Mouse (Mus musculus) lung, adult 2 months (tissue): ENCODE results near the gene Tradd. TPM values are rescaled to one million over a fixed set of nuclear protein-coding genes. Genes with fewer than 3 reads are reported as not detected.

ENCODE experiments used
- DNase-seq: peaks from one replicate; pipeline ENCODE4 v3.0.0; 2022
- H3K4me1 ChIP-seq: fragments of 200-500 bp; 2 replicates; pipeline ENCODE4 v1.6.1; 2011; ENCODE audit warnings: low read length; ENCODE audit not compliant: control insufficient read depth, insufficient read depth
- H3K4me3 ChIP-seq: fragments of 200-500 bp; replicated peaks from 2 replicates; pipeline ENCODE3; 2011; ENCODE audit warnings: low read depth, mild to moderate bottlenecking, control low read depth, low read length; ENCODE audit errors: extremely low read depth
- CTCF ChIP-seq: fragments of 200-500 bp; IDR thresholded peaks from 2 replicates; pipeline ENCODE4 v1.5.1; 2011; ENCODE audit warnings: mild to moderate bottlenecking, low read length, control low read depth; ENCODE audit not compliant: insufficient read depth
- POLR2A ChIP-seq: fragments of 200-500 bp; IDR thresholded peaks from 2 replicates; pipeline ENCODE4 v1.6.1; 2011; ENCODE audit warnings: low read depth, mild to moderate bottlenecking, control low read depth, low read length, borderline replicate concordance; ENCODE audit errors: extremely low read depth
- WGBS: fragments of 180-500 bp; shearing (Covaris S2); methylation state at CpG from one replicate; pipeline ENCODE4 v1.1.7; 2018; 5-methylcytosine and 5-hydroxymethylcytosine counted together
- polyA plus RNA-seq: library from polyadenylated mRNA; depleted of rRNA; stranded (reverse); fragments of >200 nt; gene quantifications from 2 replicates; pipeline ENCODE4 v1.2.3, GENCODE M21; 2012; rRNA removed

The Tradd gene
- polyA plus RNA-seq, 1 experiment = 21.3 TPM

GRCm38 (mm10) chr8:105231503-105232320 lies 32.7 kb downstream of the Tradd start:
- 66% methylated on average over 12 of the region's 12 CpGs for WGBS

DNA sequence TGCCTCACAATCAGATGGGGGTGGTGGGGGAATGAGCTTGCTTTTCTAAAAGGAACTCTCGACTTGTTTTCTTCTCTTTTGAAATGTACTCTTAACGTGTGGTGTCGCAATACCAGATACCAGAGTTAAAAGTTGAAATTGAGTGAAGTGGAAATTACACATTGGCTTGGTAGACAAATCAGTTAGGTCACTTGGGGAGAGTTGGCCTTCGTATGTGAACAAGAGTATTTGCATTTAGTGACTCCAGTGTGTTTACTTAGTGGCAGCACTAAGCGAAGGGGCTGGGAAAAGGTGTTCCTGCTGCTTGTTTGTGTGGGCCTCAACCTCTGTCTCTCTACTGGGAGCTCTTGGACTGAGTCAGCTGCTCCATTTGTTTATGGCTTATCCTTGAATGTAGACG lies 38.5 kb downstream of the Tradd start:
- Histone ChIP-seq H3K4me3 (peak overlapping the region; percentile 84), H3K4me1 (peaks cover 7% of the 10 kb centered on the region)
- WGBS = 6% methylated on average over 6 of the region's 6 CpGs
- peak; percentile 46 for DNase-seq
- TF ChIP-seq CTCF = no peak
- no peak for TF ChIP-seq POLR2A

More at GRCm38 (mm10) chr8:105231503-105232320, 32.7 kb downstream of the Tradd start:
- Histone ChIP-seq H3K4me1 (peaks cover 11% of the 10 kb centered on the region), H3K4me3 (no peak overlapping the region)
- DNase-seq = no peak
- TF ChIP-seq CTCF (no peak), POLR2A (no peak)

- peaks cover 7% of the 10 kb centered on the region for H3K4me1 ChIP-seq
- no peak for DNase-seq
- TF ChIP-seq CTCF = no peak
- TF ChIP-seq POLR2A = 0 out of 2 replicates have a peak, but pooled peaks have one; percentile 25
- under 1% methylated on average over 27 of the region's 27 CpGs for WGBS
- peak overlapping the region; percentile 84 for H3K4me3 ChIP-seq
Measured at GRCm38 (mm10) chr8:105225272-105225593, 39.2 kb downstream of the Tradd start.

DNA sequence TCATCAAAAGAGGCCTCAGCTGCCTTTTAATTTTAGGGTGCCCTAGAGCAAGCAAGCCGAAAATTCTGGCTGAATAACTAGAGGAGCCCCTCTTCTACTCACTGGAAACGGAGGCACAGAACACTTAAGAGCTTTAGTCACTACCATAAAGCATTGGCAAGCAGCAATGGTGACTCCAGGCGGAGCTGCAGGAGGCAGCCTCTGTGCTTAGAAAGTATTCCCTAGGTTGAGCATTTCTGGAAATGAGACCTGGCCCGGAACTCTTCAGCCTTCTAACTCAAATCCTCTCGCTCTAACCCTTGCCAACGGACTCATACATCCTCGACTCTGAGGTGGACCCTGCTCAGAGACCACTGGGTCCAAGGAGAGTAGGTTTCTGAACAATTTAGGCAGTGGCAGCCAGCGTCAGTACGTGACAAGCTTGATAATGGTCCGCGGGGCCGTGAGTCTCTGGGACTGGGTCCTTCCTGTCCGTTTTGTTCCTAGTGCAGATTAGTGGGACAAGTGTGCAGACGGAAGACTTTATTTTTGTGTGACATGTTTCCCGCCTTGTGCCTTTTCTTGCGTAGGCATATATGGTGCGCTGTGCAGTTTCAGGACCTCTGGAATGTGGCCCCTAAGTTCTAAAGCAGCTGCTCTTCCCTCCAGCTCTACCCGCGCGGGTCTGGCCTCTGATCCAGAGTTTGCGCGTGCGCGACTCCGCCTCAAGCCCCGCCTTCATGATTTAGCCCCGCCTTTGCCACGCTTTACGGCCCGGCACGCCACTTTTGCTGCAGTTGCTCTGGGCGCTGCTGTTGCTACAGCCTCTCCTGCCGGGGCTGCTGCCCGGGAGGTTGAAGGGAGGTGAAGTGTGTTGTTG lies 39.8 kb downstream of the Tradd start, which contains the start of gene D230025D16Rik:
D230025D16Rik (plus strand) TSS at position 733 of the 859 bp plus-strand sequence.
- DNase-seq = peak; percentile 99
- H3K4me3 ChIP-seq = peak within 1 kb of the TSS; percentile 84
- WGBS = 3% methylated on average over 34 of the region's 34 CpGs
- peaks cover 3% of the 10 kb centered on the region for H3K4me1 ChIP-seq
- TF ChIP-seq CTCF (no peak), POLR2A (peak; percentile 90)

GRCm38 (mm10) chr8:105223850-105224249 lies 40.6 kb downstream of the Tradd start:
- no peak for DNase-seq
- Histone ChIP-seq H3K4me3 (no peak overlapping the region), H3K4me1 (peaks cover 3% of the 10 kb centered on the region; the same call in 1 of the 2 replicates)
- TF ChIP-seq CTCF (no peak), POLR2A (no peak)
- 66% methylated on average over 7 of the region's 7 CpGs for WGBS

- DNase-seq = no peak
Measured at GRCm38 (mm10) chr8:105217926-105218522, 46.4 kb downstream of the Tradd start.

DNA sequence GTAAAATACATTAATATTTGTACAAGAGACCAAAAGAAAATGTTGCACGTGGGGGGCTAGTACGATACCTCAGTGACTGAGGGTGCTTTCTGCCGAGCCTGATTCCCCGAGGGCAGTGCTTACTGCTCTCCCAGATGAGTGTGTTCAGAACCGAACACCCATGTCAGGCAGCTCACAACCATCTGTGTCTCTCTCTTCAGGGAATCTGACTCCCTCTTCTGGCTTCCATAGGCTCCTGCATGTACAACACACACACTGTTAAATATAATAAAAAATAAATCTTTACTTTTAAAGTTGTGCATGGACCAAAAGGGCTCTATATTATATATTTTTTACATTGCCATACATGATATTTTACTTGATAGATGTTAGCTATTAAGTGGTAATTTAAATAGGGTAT lies 50.3 kb downstream of the Tradd start:
- H3K4me1 ChIP-seq = no peaks in the 10 kb centered on the region
- DNase-seq = no peak
- no peak for TF ChIP-seq POLR2A
- TF ChIP-seq CTCF = no peak
- no peak overlapping the region for H3K4me3 ChIP-seq
- 88% methylated on average over 5 of the region's 5 CpGs for whole genome bisulfite sequencing

More at GRCm38 (mm10) chr8:105217926-105218522, 46.4 kb downstream of the Tradd start:
- 75% methylated on average over 5 of the region's 5 CpGs for WGBS
- Histone ChIP-seq H3K4me3 (no peak overlapping the region), H3K4me1 (no peaks in the 10 kb centered on the region)
- TF ChIP-seq CTCF (peak; percentile 55; the same call in 1 of the 2 replicates), POLR2A (no peak)

DNA sequence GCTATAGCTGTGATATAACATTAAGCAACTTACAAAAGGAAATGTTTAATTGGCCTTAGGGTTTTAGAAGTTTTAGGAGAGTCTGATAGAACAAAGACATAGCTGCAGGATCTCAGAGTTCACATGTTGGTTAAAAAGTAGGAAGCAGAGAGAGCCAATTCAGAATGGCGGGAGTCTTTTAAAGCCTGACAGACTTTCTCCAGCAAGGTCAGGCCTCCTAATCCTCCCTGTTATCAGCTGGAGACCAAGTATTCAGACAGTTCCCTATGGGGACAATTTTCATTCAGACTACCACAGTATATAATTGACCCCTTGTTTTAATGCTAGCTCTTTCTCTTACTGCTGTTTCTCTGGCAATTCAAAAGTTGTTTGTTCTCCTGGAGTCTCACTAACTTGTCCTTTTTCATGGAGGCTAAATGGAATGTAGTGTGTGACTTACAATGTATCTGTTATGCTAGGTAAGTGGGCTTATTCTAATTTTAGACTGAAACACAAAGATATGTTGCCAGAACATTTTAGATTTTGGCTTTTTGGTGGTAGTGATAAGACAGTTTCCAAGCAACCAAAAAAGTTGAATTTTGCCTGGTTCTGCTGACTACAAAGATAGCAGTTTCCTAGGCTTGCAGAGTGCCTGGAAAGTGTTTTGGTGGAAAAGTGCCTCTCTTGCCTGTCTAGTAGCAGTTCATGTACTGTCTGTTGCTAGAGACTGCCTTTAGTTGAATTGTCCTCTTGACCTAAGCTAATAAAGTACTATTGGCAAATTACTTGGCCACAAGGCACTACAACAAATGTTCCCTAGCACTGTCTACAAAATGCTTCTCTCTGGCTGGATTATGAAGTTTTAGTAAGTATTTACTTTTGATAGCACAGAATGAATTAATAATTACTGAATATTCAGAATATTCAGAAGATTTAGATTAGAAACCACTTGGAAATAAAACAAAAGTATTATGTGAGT lies 55.0 kb downstream of the Tradd start:
- DNase-seq = no peak
- TF ChIP-seq CTCF = no peak
- TF ChIP-seq POLR2A = no peak
- H3K4me3 ChIP-seq = no peak overlapping the region
- WGBS = 67% methylated on average over 1 of the region's 1 CpGs
- no peaks in the 10 kb centered on the region for H3K4me1 ChIP-seq

Other genes starting within 250 kb of the Tradd start
- gene Ces3a, start 216.0 kb downstream of the Tradd start, polyA plus RNA-seq = 0.18 and 0.69 TPM in 2 replicates
- 0.17 and 0.24 TPM in 2 replicates for gene Ces3b, start 180.9 kb downstream of the Tradd start, polyA plus RNA-seq
- gene Ces4a, start 132.8 kb downstream of the Tradd start, polyA plus RNA-seq = not detected in 2 replicates
- gene Cbfb, start 93.9 kb downstream of the Tradd start, polyA plus RNA-seq = 9.6 and 10.9 TPM in 2 replicates
- 56.8 and 64.8 TPM in 2 replicates for gene D230025D16Rik, start 39.5 kb downstream of the Tradd start, polyA plus RNA-seq
- gene B3gnt9, start 9.5 kb downstream of the Tradd start, polyA plus RNA-seq = 35.5 and 39.2 TPM in 2 replicates
- 15.5 and 16.8 TPM in 2 replicates for gene Fbxl8, start within 50 bp of the Tradd start, polyA plus RNA-seq
- gene Hsf4, start 5.2 kb upstream of the Tradd start, polyA plus RNA-seq = 20.3 and 22.1 TPM in 2 replicates
- gene Nol3, start 11.5 kb upstream of the Tradd start, polyA plus RNA-seq = 10.7 and 11.8 TPM in 2 replicates
- gene 4931428F04Rik, start 25.3 kb upstream of the Tradd start, polyA plus RNA-seq = 4.2 and 6.0 TPM in 2 replicates
- gene Exoc3l, start 31.5 kb upstream of the Tradd start, polyA plus RNA-seq = 49.2 and 57.5 TPM in 2 replicates
- 109 and 127 TPM in 2 replicates for gene E2f4, start 33.1 kb upstream of the Tradd start, polyA plus RNA-seq
- gene Elmo3, start 41.0 kb upstream of the Tradd start, polyA plus RNA-seq = 39.2 and 50.3 TPM in 2 replicates
- 7.6 and 13.2 TPM in 2 replicates for gene Lrrc29, start 61.7 kb upstream of the Tradd start, polyA plus RNA-seq
- 86.2 and 104 TPM in 2 replicates for gene Tmem208, start 61.7 kb upstream of the Tradd start, polyA plus RNA-seq
- gene Fhod1, start 83.3 kb upstream of the Tradd start, polyA plus RNA-seq = 89.2 and 114 TPM in 2 replicates
- 7.4 and 8.1 TPM in 2 replicates for gene Slc9a5, start 84.2 kb upstream of the Tradd start, polyA plus RNA-seq
- gene Plekhg4, start 108.7 kb upstream of the Tradd start, polyA plus RNA-seq = 0.25 and 0.36 TPM in 2 replicates
- 0.27 and 0.32 TPM in 2 replicates for gene Kctd19, start 148.9 kb upstream of the Tradd start, polyA plus RNA-seq
- gene Lrrc36, start 149.0 kb upstream of the Tradd start, polyA plus RNA-seq = 5.5 and 7.5 TPM in 2 replicates
- gene Tppp3, start 206.9 kb upstream of the Tradd start, polyA plus RNA-seq = 785 and 816 TPM in 2 replicates
- gene Zdhhc1, start 232.3 kb upstream of the Tradd start, polyA plus RNA-seq = 130 and 133 TPM in 2 replicates